In genomic region chr5:72182804-72183203, GRCm38 (mm10) we compare ENCODE assay signal across 13 mouse cellular contexts. TPM values are rescaled to one million over a fixed set of nuclear protein-coding genes. Genes with fewer than 3 reads are reported as not detected.
DNase-seq lines count a peak whose midpoint lies in the region; ATAC-seq and TF ChIP-seq lines count a peak whose summit lies in the region.
"Had no signal": no experiment of that assay in that cellular context is flagged by ENCODE, and none has a peak within 500 bp of the region (broad histone marks: within the 10 kb centered on the region; RNA-seq: fewer than 3 reads in every experiment).

No protein-coding gene starts in this region.

- peak; percentile 28 for DNase-seq in thymus, adult 2 months
- DNase-seq in thymus, postnatal 10 days (ENCODE audit: low spot score in 2 of 2), result no peak
- DNase-seq in lung, postnatal 25 days (ENCODE audit: low spot score), result peak; percentile 74
- DNase-seq in left cerebral cortex, postnatal 36 days (ENCODE audit: low spot score in 2 of 2), result no peak
- no peak for DNase-seq in left cerebral cortex, adult 11 months (ENCODE audit: low spot score)
- no peak for DNase-seq in left cerebral cortex, adult 8-10 months (ENCODE audit: low spot score in 2 of 2)
- no peak for DNase-seq in gastrocnemius, postnatal 14 days
- DNase-seq: cerebellum, adult 9-11 months; layer of hippocampus, postnatal 36 days had no signal

- ATAC-seq in heart, embryonic 11.5 days (replicated peaks; ENCODE audit: insufficient number of reproducible peaks, low FRiP score, low TSS enrichment), result 0 out of 2 replicates have a peak, but pooled peaks have one; percentile 59
- ATAC-seq: forebrain, embryonic 14.5 days had no signal

- TF ChIP-seq POLR2A in thymus, adult 2 months (IDR thresholded peaks at IDR 0.05; ENCODE audit: control insufficient read depth, extremely low read depth, insufficient read depth, low read length, poor library complexity), result no peak

- no peaks in the 10 kb centered on the region for H3K36me3 ChIP-seq in thymus, adult 2 months (ENCODE audit: control insufficient read depth, insufficient read depth, low read length)
- H3K36me3 ChIP-seq in heart, embryonic 11.5 days (ENCODE audit: control insufficient read depth, insufficient read depth, low read length), result no peaks in the 10 kb centered on the region
- H3K36me3 ChIP-seq: hindbrain, embryonic 13.5 days had no signal

- H3K4me1 ChIP-seq in thymus, adult 2 months (replicated peaks; ENCODE audit: control insufficient read depth, insufficient read depth, low read length), result peaks cover 12% of the 10 kb centered on the region
- H3K4me1 ChIP-seq in heart, embryonic 11.5 days (ENCODE audit: control insufficient read depth, insufficient read depth, low read length), result peaks cover 5% of the 10 kb centered on the region; the same call in 1 of the 2 replicates
- H3K4me1 ChIP-seq: hindbrain, embryonic 13.5 days had no signal

- 47% methylated on average over 4 of the region's 4 CpGs for WGBS in thymus, adult 2 months
- WGBS in heart, embryonic 11.5 days (ENCODE audit: insufficient replicate concordance), result 81% methylated on average over 4 of the region's 4 CpGs

- no peak overlapping the region for H3K27ac ChIP-seq in thymus, adult 2 months (ENCODE audit: control insufficient read depth, insufficient read depth, low read length)
- no peak overlapping the region for H3K27ac ChIP-seq in heart, embryonic 11.5 days (ENCODE audit: low read depth, low read length)
- H3K27ac ChIP-seq: hindbrain, embryonic 13.5 days had no signal

- TF ChIP-seq CTCF in thymus, adult 2 months (IDR thresholded peaks at IDR 0.05; ENCODE audit: borderline replicate concordance, control insufficient read depth, extremely low read depth, insufficient read depth, low read length, poor library complexity), result no peak

- H3K9ac ChIP-seq in heart, embryonic 11.5 days (ENCODE audit: low read depth, low read length), result no peak overlapping the region
- H3K9ac ChIP-seq: hindbrain, embryonic 13.5 days had no signal

- H3K4me3 ChIP-seq in thymus, adult 2 months (ENCODE audit: control insufficient read depth, insufficient read depth, low read length), result no peak overlapping the region
- no peak overlapping the region for H3K4me3 ChIP-seq in heart, embryonic 11.5 days (ENCODE audit: low read depth, low read length)
- H3K4me3 ChIP-seq: hindbrain, embryonic 13.5 days; myocyte had no signal

- intact Hi-C loops in left cerebral cortex, postnatal 36 days (cut with DNase I), result no loop called here
- intact Hi-C loops in gastrocnemius, postnatal 14 days (cut with DNase I; ENCODE audit: low total_unique reads), result no loop called here

- no peaks in the 10 kb centered on the region for H3K27me3 ChIP-seq in thymus, adult 2 months (ENCODE audit: control insufficient read depth, insufficient read depth, low read length)
- H3K27me3 ChIP-seq in heart, embryonic 11.5 days (ENCODE audit: control insufficient read depth, insufficient read depth, low read length), result no peaks in the 10 kb centered on the region
- H3K27me3 ChIP-seq: hindbrain, embryonic 13.5 days had no signal

- H3K4me2 ChIP-seq in heart, embryonic 11.5 days, result no peak overlapping the region
- H3K4me2 ChIP-seq: hindbrain, embryonic 13.5 days had no signal

- H3K9me3 ChIP-seq in heart, embryonic 11.5 days (replicated peaks; ENCODE audit: control insufficient read depth, low read length), result no peaks in the 10 kb centered on the region
- H3K9me3 ChIP-seq: hindbrain, embryonic 13.5 days had no signal

RNA-seq across cellular contexts. Expression of gene Commd8, which starts 14.8 kb away (rescaled TPM):
- 7.0 and 7.9 TPM in 2 replicates for polyA plus RNA-seq in thymus, adult 2 months (2012; rRNA removed)
- polyA plus RNA-seq in heart, embryonic 11.5 days (2014; fragmentation: Nextera tagmentation; extraction: Ambion mirVana), result 130 and 131 TPM in 2 replicates
- 10 to 100 TPM; 84.5 to 86.8 TPM for total RNA-seq in left cerebral cortex, postnatal 36 days (2021)
- 10 to 100 TPM; 86.4 to 93.9 (median 92.0) TPM for total RNA-seq in left cerebral cortex, adult 8-10 months (2022)
- total RNA-seq in gastrocnemius, postnatal 14 days (2021), result 10 to 100 TPM; 26.9 to 29.6 TPM

Comparison
In these comparisons a context has a peak if more than half of its experiments do, and no peak if none do; other contexts are left out.
1. DNase-seq: peak in thymus, adult 2 months (single experiment) and lung, postnatal 25 days (single experiment); none in thymus, postnatal 10 days (0 of 2), left cerebral cortex, postnatal 36 days (0 of 2), left cerebral cortex, adult 11 months (single experiment), left cerebral cortex, adult 8-10 months (0 of 2) and gastrocnemius, postnatal 14 days (single experiment).